Mouse (Mus musculus) olfactory bulb, adult 2 months (tissue): ENCODE measurements around the gene Fstl4.

ENCODE experiments used
- CTCF ChIP-seq: fragments of 200-500 bp; IDR thresholded peaks from 2 replicates; pipeline ENCODE4 v1.5.1; 2012; ENCODE audit warnings: low read depth, mild to moderate bottlenecking, low read length, moderate library complexity; ENCODE audit not compliant: insufficient read depth
- POLR2A ChIP-seq: fragments of 200-500 bp; IDR thresholded peaks from 2 replicates; pipeline ENCODE4 v1.6.1; 2012; ENCODE audit warnings: mild to moderate bottlenecking, low read depth, low read length, moderate library complexity; ENCODE audit not compliant: insufficient read depth

- TF ChIP-seq CTCF = no peak
- no peak for TF ChIP-seq POLR2A
Observed at GRCm38 (mm10) chr11:53156463-53156862, 392.0 kb downstream of the Fstl4 start.
